Mouse (Mus musculus) heart, embryonic 15.5 days (tissue): Measurements from ENCODE around the gene Lbx1. TPM values are rescaled to one million over a fixed set of nuclear protein-coding genes. Genes with fewer than 3 reads are reported as not detected.

ENCODE experiments used
- ATAC-seq: fragments of 200-750 bp; cut with Nextera tagmentation; replicated peaks from 2 replicates; pipeline ENCODE4 v1.8.0; 2017; ENCODE audit warnings: low read depth, moderate TSS enrichment; ENCODE audit not compliant: insufficient number of reproducible peaks, insufficient read depth, low FRiP score
- H3K27ac ChIP-seq: fragments of 300-500 bp; sonication (generic); 2 replicates; pipeline ENCODE4 v1.5.1; 2015; ENCODE audit warnings: mild to moderate bottlenecking, inconsistent platforms
- H3K27me3 ChIP-seq: fragments of 300-500 bp; sonication (generic); 2 replicates; pipeline ENCODE4 v1.6.1; 2015; ENCODE audit warnings: inconsistent platforms
- H3K36me3 ChIP-seq: fragments of 300-500 bp; sonication (generic); 2 replicates; pipeline ENCODE4 v1.6.1; 2015; ENCODE audit warnings: mild to moderate bottlenecking, inconsistent platforms
- H3K4me1 ChIP-seq: fragments of 300-500 bp; sonication (generic); replicated peaks from 2 replicates; pipeline ENCODE4 v1.6.1; 2015; ENCODE audit warnings: inconsistent platforms
- H3K4me2 ChIP-seq: fragments of 300-500 bp; sonication (generic); 2 replicates; pipeline ENCODE4 v1.6.1; 2015; ENCODE audit warnings: inconsistent platforms, mild to moderate bottlenecking, moderate library complexity
- H3K4me3 ChIP-seq: fragments of 300-500 bp; sonication (generic); 2 replicates; pipeline ENCODE4 v1.5.1; 2015; ENCODE audit warnings: mild to moderate bottlenecking, inconsistent platforms
- H3K9ac ChIP-seq: fragments of 300-500 bp; sonication (generic); 2 replicates; pipeline ENCODE4 v1.6.1; 2015; ENCODE audit warnings: mild to moderate bottlenecking, inconsistent platforms
- H3K9me3 ChIP-seq: fragments of 300-500 bp; sonication (generic); replicated peaks from 2 replicates; pipeline ENCODE4 v1.6.1; 2016; ENCODE audit warnings: inconsistent platforms
- WGBS: fragments of 180-500 bp; shearing (Covaris S2); methylation state at CpG from one replicate; pipeline ENCODE4 v1.1.7; 2015; ENCODE audit warnings: mixed read lengths; 5-methylcytosine and 5-hydroxymethylcytosine counted together
- polyA plus RNA-seq: library from polyadenylated mRNA; unstranded; fragments of >200 nt; fragmentation: Nextera tagmentation; extraction: Ambion mirVana; gene quantifications from 2 replicates; pipeline ENCODE4 v1.2.1, GENCODE M21; 2015

Gene Lbx1
- polyA plus RNA-seq, 1 experiment from 2014 or later, result not detected

- peaks cover 13% of the 10 kb centered on the region for H3K4me1 ChIP-seq
- no peaks in the 10 kb centered on the region for H3K36me3 ChIP-seq
- peak overlapping the region; percentile 77 for H3K4me2 ChIP-seq
- peak overlapping the region; percentile 25; the same call in 1 of the 2 replicates for H3K9ac ChIP-seq
- no peak for ATAC-seq
- H3K27me3 ChIP-seq, result peaks cover 12% of the 10 kb centered on the region; the same call in 1 of the 2 replicates
- 13% methylated on average over 22 of the region's 22 CpGs for WGBS
- peak overlapping the region; percentile 44 for H3K4me3 ChIP-seq
- peak overlapping the region; percentile 77 for H3K27ac ChIP-seq
- no peaks in the 10 kb centered on the region for H3K9me3 ChIP-seq
These were observed 27.1 kb downstream of the Lbx1 start for GRCm38 (mm10) chr19:45208438-45209060.

GRCm38 (mm10) chr19:45207662-45208437 is 27.8 kb downstream of the Lbx1 start:
- ATAC-seq, result peak; percentile 84
- 13% methylated on average over 19 of the region's 19 CpGs for WGBS
- Histone ChIP-seq H3K27ac (peak overlapping the region; percentile 77), H3K9ac (peak overlapping the region; percentile 25; the same call in 1 of the 2 replicates), H3K4me2 (peak overlapping the region; percentile 77), H3K4me1 (peaks cover 13% of the 10 kb centered on the region), H3K4me3 (peak overlapping the region; percentile 44), H3K27me3 (peaks cover 12% of the 10 kb centered on the region; the same call in 1 of the 2 replicates), H3K9me3 (no peaks in the 10 kb centered on the region), H3K36me3 (no peaks in the 10 kb centered on the region)

- WGBS, result 93% methylated on average over 15 of the region's 15 CpGs
- H3K36me3 ChIP-seq, result no peaks in the 10 kb centered on the region
- peak overlapping the region; percentile 77; the same call in 1 of the 2 replicates for H3K27ac ChIP-seq
- H3K9me3 ChIP-seq, result no peaks in the 10 kb centered on the region
- peaks cover 13% of the 10 kb centered on the region for H3K4me1 ChIP-seq
- no peak overlapping the region for H3K9ac ChIP-seq
- H3K4me2 ChIP-seq, result no peak overlapping the region
- peaks cover 12% of the 10 kb centered on the region; the same call in 1 of the 2 replicates for H3K27me3 ChIP-seq
- H3K4me3 ChIP-seq, result no peak overlapping the region
- ATAC-seq, result no peak
These were observed 28.5 kb downstream of the Lbx1 start for GRCm38 (mm10) chr19:45207153-45207552.

- Histone ChIP-seq H3K27ac (no peak overlapping the region), H3K4me2 (no peak overlapping the region), H3K9me3 (no peaks in the 10 kb centered on the region), H3K36me3 (no peaks in the 10 kb centered on the region), H3K4me1 (peaks cover 13% of the 10 kb centered on the region), H3K27me3 (peaks cover 12% of the 10 kb centered on the region; the same call in 1 of the 2 replicates), H3K9ac (no peak overlapping the region), H3K4me3 (no peak overlapping the region)
- no peak for ATAC-seq
- WGBS, result 81% methylated on average over 3 of the region's 3 CpGs
These were observed 30.1 kb downstream of the Lbx1 start for GRCm38 (mm10) chr19:45205311-45206105.

- H3K4me1 ChIP-seq, result no peaks in the 10 kb centered on the region
- no peak overlapping the region for H3K4me2 ChIP-seq
- H3K27me3 ChIP-seq, result no peaks in the 10 kb centered on the region
- 84% methylated on average over 8 of the region's 8 CpGs for WGBS
- ATAC-seq, result no peak
- no peak overlapping the region for H3K27ac ChIP-seq
- no peak overlapping the region for H3K9ac ChIP-seq
- H3K4me3 ChIP-seq, result no peak overlapping the region
- H3K36me3 ChIP-seq, result no peaks in the 10 kb centered on the region
- H3K9me3 ChIP-seq, result peaks cover 7% of the 10 kb centered on the region; the same call in 1 of the 2 replicates
These were observed 38.6 kb downstream of the Lbx1 start for GRCm38 (mm10) chr19:45196967-45197366.

GRCm38 (mm10) chr19:45194651-45195050 is 41.0 kb downstream of the Lbx1 start:
- ATAC-seq, result no peak
- Histone ChIP-seq H3K4me3 (no peak overlapping the region), H3K9ac (no peak overlapping the region), H3K9me3 (peaks cover 7% of the 10 kb centered on the region; the same call in 1 of the 2 replicates), H3K4me1 (no peaks in the 10 kb centered on the region), H3K36me3 (no peaks in the 10 kb centered on the region), H3K27ac (no peak overlapping the region), H3K4me2 (no peak overlapping the region), H3K27me3 (no peaks in the 10 kb centered on the region)
- WGBS, result 31% methylated on average over 4 of the region's 4 CpGs

Other genes with a start within 250 kb of the Lbx1 start
- 0.50 and 1.1 TPM in 2 replicates for gene Sema4g, start 246.7 kb downstream of the Lbx1 start, polyA plus RNA-seq
- 19.4 TPM in 2 replicates for gene Twnk, start 230.1 kb downstream of the Lbx1 start, polyA plus RNA-seq
- gene Mrpl43, start 229.4 kb downstream of the Lbx1 start, polyA plus RNA-seq, result 60.2 and 60.7 TPM in 2 replicates
- 44.5 and 56.9 TPM in 2 replicates for gene Lzts2, start 221.4 kb downstream of the Lbx1 start, polyA plus RNA-seq
- 0.11 and 0.16 TPM in 2 replicates for gene Pdzd7, start 190.1 kb downstream of the Lbx1 start, polyA plus RNA-seq
- 16.1 and 22.1 TPM in 2 replicates for gene Sfxn3, start 188.3 kb downstream of the Lbx1 start, polyA plus RNA-seq
- gene Kazald1, start 160.6 kb downstream of the Lbx1 start, polyA plus RNA-seq, result 14.1 and 18.4 TPM in 2 replicates
- gene Tlx1, start 85.1 kb downstream of the Lbx1 start, polyA plus RNA-seq, result 0.28 and 0.40 TPM in 2 replicates
- gene Btrc, start 127.9 kb upstream of the Lbx1 start, polyA plus RNA-seq, result 26.7 and 31.9 TPM in 2 replicates